Mouse (Mus musculus) midbrain, embryonic 15.5 days (tissue): Measurements from ENCODE around the gene Kcnc4. TPM values are rescaled to one million over a fixed set of nuclear protein-coding genes. Genes with fewer than 3 reads are reported as not detected.

ENCODE experiments used
- ATAC-seq: fragments of 200-750 bp; cut with Nextera tagmentation; replicated peaks from 2 replicates; pipeline ENCODE4 v1.8.0; 2017; ENCODE audit warnings: moderate TSS enrichment
- H3K27ac ChIP-seq: fragments of 300-500 bp; sonication (generic); 2 replicates; pipeline ENCODE4 v1.5.1; 2015; ENCODE audit warnings: mild to moderate bottlenecking, inconsistent platforms
- H3K27me3 ChIP-seq: fragments of 300-500 bp; sonication (generic); replicated peaks from 2 replicates; pipeline ENCODE4 v1.6.1; 2015; ENCODE audit warnings: inconsistent platforms
- H3K36me3 ChIP-seq: fragments of 300-500 bp; sonication (generic); replicated peaks from 2 replicates; pipeline ENCODE4 v1.6.1; 2015; ENCODE audit warnings: inconsistent platforms
- H3K4me1 ChIP-seq: fragments of 300-500 bp; sonication (generic); 2 replicates; pipeline ENCODE4 v1.6.1; 2015; ENCODE audit warnings: inconsistent platforms
- H3K4me2 ChIP-seq: fragments of 300-500 bp; sonication (generic); 2 replicates; pipeline ENCODE4 v1.6.1; 2015; ENCODE audit warnings: inconsistent platforms, mild to moderate bottlenecking, moderate library complexity
- H3K4me3 ChIP-seq: fragments of 300-500 bp; sonication (generic); 2 replicates; pipeline ENCODE4 v1.5.1; 2015; ENCODE audit warnings: mild to moderate bottlenecking, inconsistent platforms
- H3K9ac ChIP-seq: fragments of 300-500 bp; sonication (generic); 2 replicates; pipeline ENCODE4 v1.6.1; 2015; ENCODE audit warnings: mild to moderate bottlenecking, inconsistent platforms
- H3K9me3 ChIP-seq: fragments of 300-500 bp; sonication (generic); 2 replicates; pipeline ENCODE4 v1.6.1; 2016; ENCODE audit warnings: inconsistent platforms
- WGBS: fragments of 180-500 bp; shearing (Covaris S2); methylation state at CpG from one replicate; pipeline ENCODE4 v1.1.7; 2015; ENCODE audit warnings: mixed read lengths; 5-methylcytosine and 5-hydroxymethylcytosine counted together
- polyA plus RNA-seq: library from polyadenylated mRNA; unstranded; fragments of >200 nt; fragmentation: Nextera tagmentation; extraction: Ambion mirVana; gene quantifications from 2 replicates; pipeline ENCODE4 v1.2.1, GENCODE M21; 2015

Gene Kcnc4
- polyA plus RNA-seq, 1 experiment from 2014 or later: 9.1 TPM

DNA sequence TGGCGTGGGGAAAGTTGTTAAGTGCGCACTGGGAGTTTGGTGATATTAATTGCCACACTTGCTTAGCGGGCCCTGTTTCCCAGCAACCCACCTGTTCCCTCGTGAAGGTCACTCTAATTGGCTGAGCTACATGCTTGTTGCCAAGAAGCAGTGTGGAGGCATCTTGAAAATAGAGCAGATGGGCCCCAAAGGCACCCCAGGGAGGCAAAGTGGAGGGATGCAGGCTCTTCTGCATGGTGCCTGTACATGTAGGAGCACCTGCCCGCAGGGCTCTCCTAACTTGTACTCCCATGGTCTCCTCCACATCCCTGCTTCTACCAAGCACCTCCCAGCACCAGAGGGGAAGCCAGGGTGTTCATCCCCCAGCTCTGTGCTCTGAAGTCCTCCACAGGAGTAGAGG lies 15.5 kb downstream of the Kcnc4 start:
- H3K27me3 ChIP-seq: no peaks in the 10 kb centered on the region; the same call in 1 of the 2 replicates
- 74% methylated on average over 5 of the region's 5 CpGs for WGBS
- no peak for ATAC-seq
- H3K4me1 ChIP-seq: no peaks in the 10 kb centered on the region
- H3K9me3 ChIP-seq: no peaks in the 10 kb centered on the region
- H3K4me3 ChIP-seq: no peak overlapping the region
- H3K27ac ChIP-seq: no peak overlapping the region
- no peak overlapping the region for H3K4me2 ChIP-seq
- H3K36me3 ChIP-seq: no peaks in the 10 kb centered on the region
- no peak overlapping the region for H3K9ac ChIP-seq

GRCm38 (mm10) chr3:107442191-107442590 lies 17.2 kb downstream of the Kcnc4 start:
- Histone ChIP-seq H3K36me3 (no peaks in the 10 kb centered on the region), H3K9ac (no peak overlapping the region), H3K27me3 (no peaks in the 10 kb centered on the region), H3K9me3 (no peaks in the 10 kb centered on the region), H3K4me3 (no peak overlapping the region), H3K4me2 (no peak overlapping the region), H3K27ac (no peak overlapping the region), H3K4me1 (no peaks in the 10 kb centered on the region)
- no peak for ATAC-seq
- 81% methylated on average over 11 of the region's 11 CpGs for WGBS

DNA sequence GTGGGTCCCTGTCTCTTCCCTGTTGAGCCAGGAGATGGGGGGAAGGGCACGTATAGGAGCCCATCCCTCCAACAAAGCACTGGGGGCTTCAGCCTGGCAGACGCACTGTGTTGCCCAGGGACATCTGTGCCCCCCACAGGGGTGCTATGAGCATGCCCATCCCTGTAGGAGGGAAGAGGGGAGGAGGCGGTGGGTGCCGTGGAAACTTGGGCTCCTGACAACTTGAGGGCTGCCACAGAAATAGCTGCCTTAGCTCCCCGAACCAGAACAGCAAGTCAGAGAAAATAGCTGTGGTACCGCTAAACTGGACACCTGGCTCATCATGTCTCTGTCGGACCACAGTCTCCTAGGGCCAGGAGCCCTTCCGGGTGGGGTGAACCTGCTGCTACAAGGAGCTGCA lies 18.0 kb downstream of the Kcnc4 start:
- WGBS: 80% methylated on average over 8 of the region's 8 CpGs
- no peaks in the 10 kb centered on the region for H3K36me3 ChIP-seq
- H3K27me3 ChIP-seq: no peaks in the 10 kb centered on the region
- no peaks in the 10 kb centered on the region for H3K4me1 ChIP-seq
- H3K4me3 ChIP-seq: no peak overlapping the region
- no peak overlapping the region for H3K4me2 ChIP-seq
- ATAC-seq: no peak
- no peaks in the 10 kb centered on the region for H3K9me3 ChIP-seq
- H3K9ac ChIP-seq: no peak overlapping the region
- H3K27ac ChIP-seq: no peak overlapping the region

GRCm38 (mm10) chr3:107439280-107439679 lies 20.1 kb downstream of the Kcnc4 start:
- H3K4me2 ChIP-seq: no peak overlapping the region
- H3K4me1 ChIP-seq: no peaks in the 10 kb centered on the region
- no peaks in the 10 kb centered on the region for H3K27me3 ChIP-seq
- no peak for ATAC-seq
- no peak overlapping the region for H3K4me3 ChIP-seq
- H3K36me3 ChIP-seq: no peaks in the 10 kb centered on the region
- H3K9me3 ChIP-seq: no peaks in the 10 kb centered on the region
- no peak overlapping the region for H3K27ac ChIP-seq
- no peak overlapping the region for H3K9ac ChIP-seq
- WGBS: 91% methylated on average over 11 of the region's 11 CpGs

GRCm38 (mm10) chr3:107437666-107438065 lies 21.7 kb downstream of the Kcnc4 start:
- Histone ChIP-seq H3K27me3 (no peaks in the 10 kb centered on the region), H3K36me3 (no peaks in the 10 kb centered on the region), H3K9me3 (no peaks in the 10 kb centered on the region), H3K27ac (no peak overlapping the region), H3K4me2 (no peak overlapping the region), H3K4me1 (0 out of 2 replicates have a peak, but pooled peaks cover 5% of the 10 kb centered on the region), H3K4me3 (no peak overlapping the region), H3K9ac (no peak overlapping the region)
- WGBS: 94% methylated on average over 2 of the region's 2 CpGs
- ATAC-seq: no peak

DNA sequence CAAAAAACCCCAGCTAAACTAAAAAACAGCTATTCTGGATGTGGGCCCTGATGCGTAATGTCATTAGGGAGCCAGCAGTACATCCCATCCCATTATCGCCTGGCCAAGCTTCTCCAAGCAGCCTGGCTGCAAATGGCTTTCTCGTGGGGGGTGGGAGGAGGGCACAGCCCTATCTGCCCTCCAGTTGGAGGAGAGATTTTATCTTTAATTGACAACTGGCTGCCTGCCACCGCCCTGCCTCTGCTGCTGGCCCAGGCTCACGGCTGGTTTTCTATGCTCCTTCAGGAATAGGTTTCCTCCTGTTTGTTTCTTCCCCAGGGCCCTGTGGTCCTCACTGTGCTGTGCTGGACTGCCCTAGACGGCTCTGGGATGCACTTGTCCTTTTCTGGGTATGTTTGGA lies 22.9 kb downstream of the Kcnc4 start:
- Histone ChIP-seq H3K4me1 (peaks cover 7% of the 10 kb centered on the region), H3K4me2 (no peak overlapping the region), H3K36me3 (no peaks in the 10 kb centered on the region), H3K9ac (no peak overlapping the region), H3K4me3 (no peak overlapping the region), H3K9me3 (no peaks in the 10 kb centered on the region), H3K27me3 (no peaks in the 10 kb centered on the region), H3K27ac (no peak overlapping the region)
- ATAC-seq: no peak
- WGBS: 53% methylated on average over 6 of the region's 6 CpGs

DNA sequence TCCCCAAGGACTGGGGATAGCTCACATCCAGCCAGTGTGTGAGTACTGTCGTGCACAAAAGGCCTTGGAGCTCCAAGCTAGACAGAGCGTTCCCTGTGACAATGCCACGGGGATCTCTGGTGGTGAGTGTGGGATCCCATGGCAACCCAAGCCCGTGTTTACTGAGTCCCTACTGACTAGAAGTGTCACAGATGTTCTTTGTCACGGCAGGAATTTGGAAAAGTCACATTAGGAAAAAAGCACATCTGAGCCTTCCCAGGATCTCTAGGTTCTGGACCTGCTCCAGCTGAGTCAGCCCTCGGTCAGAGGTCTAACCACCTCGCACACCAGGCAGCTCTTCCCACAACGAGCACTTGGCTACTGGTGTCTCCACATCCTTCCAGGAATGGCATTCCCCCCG lies 25.7 kb downstream of the Kcnc4 start:
- no peak for ATAC-seq
- H3K27me3 ChIP-seq: no peaks in the 10 kb centered on the region; the same call in 1 of the 2 replicates
- no peaks in the 10 kb centered on the region for H3K9me3 ChIP-seq
- peaks cover 10% of the 10 kb centered on the region for H3K4me1 ChIP-seq
- no peaks in the 10 kb centered on the region for H3K36me3 ChIP-seq
- no peak overlapping the region for H3K27ac ChIP-seq
- H3K4me3 ChIP-seq: no peak overlapping the region
- no peak overlapping the region for H3K4me2 ChIP-seq
- 48% methylated on average over 9 of the region's 9 CpGs for WGBS
- no peak overlapping the region for H3K9ac ChIP-seq

DNA sequence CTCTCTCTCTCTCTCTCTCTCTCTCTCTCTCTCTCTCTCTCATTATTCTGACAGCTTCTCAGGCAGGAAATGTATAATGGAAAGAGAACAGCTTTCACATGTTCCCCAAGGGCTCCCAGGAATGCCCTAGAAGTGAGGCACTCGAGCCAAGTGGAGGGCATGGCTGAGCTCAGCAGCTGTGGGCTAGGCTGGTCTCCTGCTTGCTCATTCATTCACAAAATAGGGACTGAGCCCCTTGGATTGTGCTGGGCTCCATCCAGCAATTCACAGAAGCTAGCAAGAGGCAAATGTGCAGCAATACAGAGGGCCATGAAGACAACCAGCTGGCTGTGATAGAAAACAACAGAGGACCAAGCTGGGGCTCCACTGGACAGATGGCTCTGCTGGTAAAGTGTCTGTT lies 28.1 kb downstream of the Kcnc4 start:
- peak overlapping the region; percentile 69; the same call in 1 of the 2 replicates for H3K27ac ChIP-seq
- WGBS: 6% methylated on average over 1 of the region's 1 CpGs

GRCm38 (mm10) chr3:107424258-107425041 lies 34.9 kb downstream of the Kcnc4 start:
- no peak overlapping the region for H3K4me2 ChIP-seq
- H3K27ac ChIP-seq: no peak overlapping the region
- H3K36me3 ChIP-seq: no peaks in the 10 kb centered on the region
- ATAC-seq: peak; percentile 37; the same call in 1 of the 2 replicates
- H3K9me3 ChIP-seq: no peaks in the 10 kb centered on the region
- H3K4me3 ChIP-seq: no peak overlapping the region
- no peaks in the 10 kb centered on the region for H3K4me1 ChIP-seq
- no peaks in the 10 kb centered on the region; the same call in 1 of the 2 replicates for H3K27me3 ChIP-seq
- H3K9ac ChIP-seq: no peak overlapping the region
- 66% methylated on average over 11 of the region's 11 CpGs for WGBS

More for the DNA sequence above, 28.1 kb downstream of the Kcnc4 start:
- H3K4me2 ChIP-seq: no peak overlapping the region
- H3K9me3 ChIP-seq: no peaks in the 10 kb centered on the region
- no peak overlapping the region for H3K4me3 ChIP-seq
- peak; percentile 73 for ATAC-seq
- H3K27me3 ChIP-seq: no peaks in the 10 kb centered on the region; the same call in 1 of the 2 replicates
- peaks cover 10% of the 10 kb centered on the region for H3K4me1 ChIP-seq
- H3K36me3 ChIP-seq: no peaks in the 10 kb centered on the region
- no peak overlapping the region for H3K9ac ChIP-seq

DNA sequence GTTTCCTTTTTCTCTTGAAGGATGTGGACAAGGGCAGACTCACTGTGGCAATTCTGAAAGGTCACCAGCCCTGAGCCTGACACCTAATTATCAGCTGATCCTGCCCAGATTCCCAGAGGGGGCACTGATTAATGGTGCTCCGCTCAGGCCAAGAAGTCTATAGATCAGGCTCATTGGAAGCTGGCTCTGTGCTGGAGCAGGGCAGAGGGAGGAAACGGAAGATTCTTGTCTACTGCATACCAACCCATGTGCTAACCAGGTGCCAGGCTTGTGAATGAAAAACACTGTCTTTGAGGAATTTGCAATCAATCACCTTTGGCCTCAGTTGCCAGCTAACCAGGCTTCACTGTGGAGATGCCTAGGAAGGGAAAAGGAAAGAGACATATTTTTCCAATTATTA lies 39.2 kb downstream of the Kcnc4 start:
- 72% methylated on average over 2 of the region's 2 CpGs for WGBS
- Histone ChIP-seq H3K9ac (no peak overlapping the region), H3K27me3 (no peaks in the 10 kb centered on the region), H3K4me2 (no peak overlapping the region), H3K27ac (no peak overlapping the region), H3K4me1 (no peaks in the 10 kb centered on the region), H3K4me3 (no peak overlapping the region), H3K9me3 (no peaks in the 10 kb centered on the region), H3K36me3 (no peaks in the 10 kb centered on the region)
- ATAC-seq: no peak

DNA sequence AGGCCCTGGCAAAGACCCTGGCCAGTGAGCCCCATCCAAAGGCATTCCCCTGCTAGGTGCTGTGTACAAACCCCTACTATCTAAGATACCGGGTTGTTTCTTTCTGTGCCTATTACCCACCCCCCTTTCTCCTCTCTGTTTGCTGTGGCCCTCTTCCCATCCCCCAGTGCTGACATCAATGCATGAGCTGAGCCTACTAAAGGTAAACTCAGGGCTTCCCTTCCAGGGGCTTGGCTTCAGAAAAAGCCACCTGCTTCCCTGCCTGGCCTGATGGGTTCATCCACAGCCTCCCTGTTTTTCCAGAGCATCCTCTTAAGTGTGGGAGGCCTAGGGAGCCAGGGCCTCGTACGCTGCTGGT lies 42.1 kb downstream of the Kcnc4 start:
- 76% methylated on average over 3 of the region's 3 CpGs for WGBS
- ATAC-seq: no peak
- Histone ChIP-seq H3K27me3 (no peaks in the 10 kb centered on the region), H3K9me3 (no peaks in the 10 kb centered on the region), H3K4me3 (no peak overlapping the region), H3K9ac (no peak overlapping the region), H3K4me1 (peaks cover 15% of the 10 kb centered on the region), H3K36me3 (no peaks in the 10 kb centered on the region), H3K4me2 (no peak overlapping the region), H3K27ac (no peak overlapping the region)

DNA sequence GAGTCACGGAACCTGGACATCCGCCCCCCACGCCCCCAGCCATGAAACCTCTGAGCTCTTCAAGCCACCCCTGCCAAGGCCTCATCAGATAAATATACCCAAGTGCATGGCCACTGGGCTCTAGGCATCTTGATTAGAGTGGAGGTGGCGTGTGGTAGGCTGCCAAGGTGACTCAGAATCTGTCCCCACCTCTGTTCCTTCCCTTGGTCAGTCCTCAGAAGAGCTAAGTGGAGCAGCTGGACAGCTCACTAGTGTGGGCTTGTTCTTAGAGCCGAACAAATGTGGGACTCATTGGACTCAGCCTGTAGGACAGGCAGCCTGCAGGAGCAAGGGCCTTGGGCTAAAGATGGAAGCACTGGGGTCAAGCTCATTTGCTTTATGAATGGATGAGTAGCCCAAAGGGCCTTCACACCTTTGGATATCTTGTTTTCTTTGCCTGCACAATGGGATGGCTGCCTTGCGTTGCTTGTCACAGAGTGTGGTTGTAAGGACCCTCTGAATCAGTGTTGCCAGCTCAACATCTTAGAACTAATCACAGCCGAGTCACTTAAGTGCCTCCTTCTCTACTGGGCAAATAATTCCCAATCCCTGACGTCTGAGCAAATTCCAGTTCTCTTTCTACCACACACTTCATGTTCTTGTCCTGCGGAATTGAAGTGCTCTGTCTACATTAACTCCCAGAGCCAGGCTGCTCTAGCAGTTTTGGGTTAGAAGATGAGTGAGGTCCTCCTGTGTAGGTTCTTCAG lies 42.6 kb downstream of the Kcnc4 start:
- Histone ChIP-seq H3K4me2 (no peak overlapping the region), H3K36me3 (no peaks in the 10 kb centered on the region), H3K27ac (no peak overlapping the region), H3K9ac (no peak overlapping the region), H3K27me3 (no peaks in the 10 kb centered on the region), H3K4me1 (peaks cover 20% of the 10 kb centered on the region), H3K9me3 (no peaks in the 10 kb centered on the region), H3K4me3 (no peak overlapping the region)
- 92% methylated on average over 9 of the region's 9 CpGs for WGBS
- no peak for ATAC-seq
